Mouse (Mus musculus): ENCODE measurements around the gene Psmb8.
"Not testable (repeated sequence)": the region's sequence is repeated elsewhere in the genome, so short reads cannot be mapped to it uniquely, and the experiment has no call there.

The Psmb8 gene

GRCm38 (mm10) chr17:34217216-34217928 lies 19.9 kb downstream of the Psmb8 start:
- DNase-seq, result no peak

GRCm38 (mm10) chr17:34217986-34218385 lies 20.5 kb downstream of the Psmb8 start:
- DNase-seq, result no peak

GRCm38 (mm10) chr17:34218675-34219074 lies 21.2 kb downstream of the Psmb8 start:
- DNase-seq, result no peak

- DNase-seq, result not testable (repeated sequence)
Measured at GRCm38 (mm10) chr17:34219096-34219495, 21.6 kb downstream of the Psmb8 start.

GRCm38 (mm10) chr17:34219801-34220200 lies 22.3 kb downstream of the Psmb8 start:
- peak; percentile 35 for DNase-seq

GRCm38 (mm10) chr17:34220401-34220800 lies 22.9 kb downstream of the Psmb8 start:
- DNase-seq, result not testable (repeated sequence)

GRCm38 (mm10) chr17:34224816-34225215 lies 27.3 kb downstream of the Psmb8 start:
- no peak for DNase-seq

- no peak for DNase-seq
Measured at GRCm38 (mm10) chr17:34225426-34225825, 27.9 kb downstream of the Psmb8 start.

GRCm38 (mm10) chr17:34225911-34226310 lies 28.4 kb downstream of the Psmb8 start:
- not testable (repeated sequence) for DNase-seq

GRCm38 (mm10) chr17:34230971-34231370 lies 33.5 kb downstream of the Psmb8 start:
- not testable (repeated sequence) for DNase-seq

GRCm38 (mm10) chr17:34232021-34232420 lies 34.5 kb downstream of the Psmb8 start:
- not testable (repeated sequence) for DNase-seq

- peak; percentile 44 for DNase-seq
Measured at GRCm38 (mm10) chr17:34234926-34235325, 37.4 kb downstream of the Psmb8 start.

- DNase-seq, result no peak
Measured at GRCm38 (mm10) chr17:34236691-34237090, 39.2 kb downstream of the Psmb8 start.

GRCm38 (mm10) chr17:34237741-34238140 lies 40.2 kb downstream of the Psmb8 start:
- no peak for DNase-seq

- DNase-seq, result no peak
Measured at GRCm38 (mm10) chr17:34238706-34239105, 41.2 kb downstream of the Psmb8 start, which contains the start of gene H2-Ob. Gene H2-Ob (plus strand): TSS chr17:34238903.

- DNase-seq, result no peak
Measured at GRCm38 (mm10) chr17:34239601-34240041, 42.1 kb downstream of the Psmb8 start.

GRCm38 (mm10) chr17:34240366-34240765 lies 42.8 kb downstream of the Psmb8 start:
- DNase-seq, result no peak

GRCm38 (mm10) chr17:34240916-34241315 lies 43.4 kb downstream of the Psmb8 start:
- no peak for DNase-seq

- DNase-seq, result no peak
Measured at GRCm38 (mm10) chr17:34244656-34245055, 47.1 kb downstream of the Psmb8 start.

- no peak for DNase-seq
Measured at GRCm38 (mm10) chr17:34247047-34247446, 49.5 kb downstream of the Psmb8 start.

GRCm38 (mm10) chr17:34248764-34249163 lies 51.2 kb downstream of the Psmb8 start:
- DNase-seq, result no peak

- no peak for DNase-seq
Measured at GRCm38 (mm10) chr17:34249361-34249760, 51.8 kb downstream of the Psmb8 start.

- peak; percentile 23 for DNase-seq
Measured at GRCm38 (mm10) chr17:34249878-34250277, 52.4 kb downstream of the Psmb8 start.

All from cerebellum, adult 8-10 months (tissue).